Mouse (Mus musculus): Measurements from ENCODE around the gene Gm813.

DNA sequence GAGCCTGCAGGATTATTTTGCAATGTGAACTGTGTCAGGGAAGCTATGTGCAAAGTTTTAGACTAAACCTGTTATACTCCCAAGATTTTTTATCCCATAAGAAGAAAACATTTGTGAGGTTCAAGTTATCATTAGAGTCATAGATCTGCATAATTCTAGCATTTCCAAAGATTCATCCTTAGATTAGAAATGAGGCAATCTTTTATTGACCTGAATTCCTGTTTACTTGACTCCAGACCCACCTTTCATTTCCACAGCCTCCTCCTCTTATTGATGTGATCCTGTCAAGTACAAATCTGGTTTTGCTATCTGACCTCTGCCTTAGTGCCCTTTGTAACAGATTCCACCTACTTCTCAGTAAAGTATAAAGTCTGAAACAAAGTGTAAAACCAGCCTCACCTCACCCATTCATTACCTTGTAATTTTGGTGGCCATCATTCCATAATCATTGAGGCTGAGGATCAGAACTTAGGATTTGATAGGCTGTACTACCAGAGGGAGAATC lies 45.6 kb upstream of the Gm813 start:
- TF ChIP-seq POLR2A (IDR thresholded peaks at IDR 0.05; ENCODE audit: low read depth, low read length) (no peak), CTCF (IDR thresholded peaks at IDR 0.05; ENCODE audit: extremely low read depth, insufficient read length, insufficient replicate concordance, low read depth, low read length) (no peak)

Measured in small intestine, adult 2 months (tissue).